Mouse (Mus musculus) lung, adult 2 months (tissue): ENCODE results near the gene Fuz. TPM values are rescaled to one million over a fixed set of nuclear protein-coding genes. Genes with fewer than 3 reads are reported as not detected.

ENCODE experiments used
- DNase-seq: peaks from one replicate; pipeline ENCODE4 v3.0.0; 2022
- H3K4me1 ChIP-seq: fragments of 200-500 bp; 2 replicates; pipeline ENCODE4 v1.6.1; 2011; ENCODE audit warnings: low read length; ENCODE audit not compliant: control insufficient read depth, insufficient read depth
- H3K4me3 ChIP-seq: fragments of 200-500 bp; replicated peaks from 2 replicates; pipeline ENCODE3; 2011; ENCODE audit warnings: low read depth, mild to moderate bottlenecking, control low read depth, low read length; ENCODE audit errors: extremely low read depth
- CTCF ChIP-seq: fragments of 200-500 bp; IDR thresholded peaks from 2 replicates; pipeline ENCODE4 v1.5.1; 2011; ENCODE audit warnings: mild to moderate bottlenecking, low read length, control low read depth; ENCODE audit not compliant: insufficient read depth
- POLR2A ChIP-seq: fragments of 200-500 bp; IDR thresholded peaks from 2 replicates; pipeline ENCODE4 v1.6.1; 2011; ENCODE audit warnings: low read depth, mild to moderate bottlenecking, control low read depth, low read length, borderline replicate concordance; ENCODE audit errors: extremely low read depth
- WGBS: fragments of 180-500 bp; shearing (Covaris S2); methylation state at CpG from one replicate; pipeline ENCODE4 v1.1.7; 2018; 5-methylcytosine and 5-hydroxymethylcytosine counted together
- polyA plus RNA-seq: library from polyadenylated mRNA; depleted of rRNA; stranded (reverse); fragments of >200 nt; gene quantifications from 2 replicates; pipeline ENCODE4 v1.2.3, GENCODE M21; 2012; rRNA removed

Fuz gene
- 77.8 and 82.1 TPM in 2 replicates for polyA plus RNA-seq

DNA sequence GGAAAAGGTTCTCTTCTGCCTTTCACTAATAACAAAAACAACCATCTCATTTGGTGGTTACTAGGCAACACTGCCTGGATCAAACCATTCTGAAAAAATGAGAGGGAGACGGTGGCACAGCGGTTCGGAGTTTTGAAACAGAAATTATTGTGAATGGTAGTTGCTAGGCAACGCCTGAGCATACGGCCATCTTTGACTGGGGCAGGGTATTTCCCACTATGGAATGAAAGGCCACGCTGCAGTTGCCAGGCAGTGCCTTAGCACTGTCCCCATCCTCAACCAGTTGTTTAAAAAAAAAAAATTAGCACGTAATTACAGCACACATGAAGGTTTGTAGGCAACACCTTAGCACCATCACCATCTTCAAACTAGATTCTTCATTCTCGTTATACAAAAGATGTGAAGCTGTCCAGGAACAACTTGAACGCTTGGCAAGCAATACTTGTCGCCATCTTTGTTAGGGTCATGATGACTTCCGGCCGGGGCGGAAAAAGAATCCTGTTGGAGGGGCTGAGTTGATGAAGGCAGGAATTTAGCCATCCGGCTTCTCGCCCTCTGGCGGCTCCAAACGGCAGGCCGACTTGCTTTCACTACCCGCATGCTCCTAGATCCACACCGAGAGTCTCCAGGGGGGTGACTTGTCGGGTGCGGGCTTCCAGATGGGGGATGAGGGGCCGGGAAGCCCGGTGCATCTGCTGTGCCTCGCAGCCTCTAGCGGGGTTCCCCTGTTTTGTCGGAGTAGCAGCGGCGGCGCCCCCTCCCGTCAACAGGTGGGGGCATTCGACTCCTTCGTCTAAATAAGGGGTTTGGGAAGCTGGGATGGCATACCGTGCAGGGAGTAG, at the start of gene Fuz:
Gene Fuz (plus strand): TSS at position 487 of the 842 bp plus-strand sequence.
- H3K4me1 ChIP-seq: peaks cover 10% of the 10 kb centered on the region
- peak within 1 kb of the TSS; percentile 71 for H3K4me3 ChIP-seq
- WGBS: under 1% methylated on average over 34 of the region's 34 CpGs

DNA sequence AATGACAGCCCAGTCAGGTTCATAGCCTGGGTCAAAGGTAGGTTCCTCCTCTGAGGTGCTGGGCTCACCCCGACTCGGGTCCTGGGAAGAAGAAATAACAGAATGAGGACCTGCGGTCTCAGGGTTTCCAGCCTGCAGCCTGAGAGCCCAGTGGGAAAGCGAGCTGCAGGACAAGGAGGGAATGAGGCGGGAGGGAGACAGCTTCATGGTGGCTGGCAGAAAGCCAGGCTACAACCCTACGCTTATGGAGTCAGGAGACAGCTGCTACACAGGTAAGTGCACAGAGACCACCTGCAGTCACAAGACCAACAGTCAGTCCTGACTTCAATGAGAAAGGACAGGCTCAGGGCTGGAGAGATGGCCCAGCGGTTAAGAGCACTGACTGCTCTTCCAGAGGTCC, 49.1 kb upstream of the Fuz start:
- no peak for TF ChIP-seq POLR2A
- no peak for TF ChIP-seq CTCF
- Histone ChIP-seq H3K4me3 (no peak overlapping the region), H3K4me1 (peaks cover 11% of the 10 kb centered on the region)
- DNase-seq: no peak
- WGBS: 90% methylated on average over 7 of the region's 7 CpGs

More for the DNA sequence above, at the start of gene Fuz:
- peak; percentile 63 for TF ChIP-seq CTCF
- TF ChIP-seq POLR2A: peak; percentile 66; the same call in 1 of the 2 replicates
- peak; percentile 87 for DNase-seq

DNA sequence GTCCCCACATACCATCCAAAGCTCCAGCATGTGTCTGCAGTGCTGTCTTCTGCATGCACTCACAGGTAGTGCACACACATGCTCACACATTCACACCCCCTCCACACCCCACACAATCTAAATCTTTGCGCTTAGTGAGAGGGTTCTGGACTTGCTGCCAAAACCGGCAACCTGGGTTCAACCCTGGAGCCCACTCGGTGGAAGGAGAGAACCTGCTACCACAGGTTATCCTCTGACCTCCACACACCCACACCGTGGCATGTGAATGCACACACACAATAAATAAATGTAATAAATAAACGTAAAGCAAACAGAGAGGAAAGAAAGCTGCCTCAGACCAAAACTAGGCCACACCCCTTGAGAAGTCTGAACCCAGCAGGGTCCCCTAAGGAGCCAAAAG, 48.1 kb upstream of the Fuz start:
- no peak for TF ChIP-seq POLR2A
- 67% methylated on average over 5 of the region's 5 CpGs for WGBS

DNA sequence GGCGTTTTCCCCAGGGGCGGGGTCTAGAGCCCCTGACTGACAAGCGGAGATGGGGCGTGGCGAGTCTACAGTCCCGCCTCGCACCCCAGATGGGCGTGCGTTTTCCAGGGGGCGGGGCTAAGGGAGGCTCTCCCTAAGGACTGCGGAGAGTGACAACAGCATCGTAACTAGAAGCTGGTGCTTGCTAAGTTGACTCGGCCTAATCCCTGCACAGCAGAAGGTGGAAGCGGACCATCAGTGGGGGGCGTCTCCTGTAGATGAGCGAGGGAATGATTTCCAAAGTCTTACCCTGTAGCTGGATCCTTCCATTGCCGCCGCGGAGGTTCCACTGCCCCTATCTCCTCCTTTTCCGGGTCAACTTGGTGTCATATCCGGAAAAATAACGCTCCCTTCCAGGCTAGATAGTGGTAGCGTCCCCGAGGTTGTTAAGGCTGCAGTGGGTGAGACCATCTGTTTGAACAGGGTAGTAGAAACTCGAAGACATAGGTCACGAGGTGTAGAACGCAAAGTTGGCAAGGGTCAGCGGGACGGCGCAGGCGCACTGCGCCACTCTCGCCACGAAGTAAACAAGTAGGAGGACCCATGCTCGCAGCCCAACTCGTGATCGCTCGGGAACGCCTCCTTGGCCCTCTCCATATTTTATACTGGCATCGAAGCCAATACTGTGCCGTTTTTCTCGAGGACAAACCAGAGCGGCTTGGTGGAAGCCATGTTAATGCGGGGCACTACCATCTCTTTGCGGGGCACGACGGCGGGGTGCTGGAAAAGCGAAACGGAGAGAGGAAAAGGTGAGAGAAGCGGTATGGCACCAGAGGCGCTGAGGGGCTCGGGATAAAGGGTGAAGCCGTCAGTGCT, 47.1 kb upstream of the Fuz start, which contains the start of the genes Akt1s1 and Tbc1d17:
Gene Akt1s1 (plus strand): TSS at position 431 of the 855 bp plus-strand sequence.
Gene Tbc1d17 (minus strand): TSS at position 519 of the 855 bp plus-strand sequence.
- TF ChIP-seq POLR2A: peak; percentile 92; the same call in 1 of the 2 replicates
- no peak for TF ChIP-seq CTCF
- WGBS: under 1% methylated on average over 54 of the region's 54 CpGs
- DNase-seq: peak; percentile 99
- H3K4me3 ChIP-seq: peak within 1 kb of the TSS; percentile 93
- H3K4me1 ChIP-seq: peaks cover 11% of the 10 kb centered on the region

More for the DNA sequence above, 48.1 kb upstream of the Fuz start:
- no peak for DNase-seq
- Histone ChIP-seq H3K4me1 (peaks cover 11% of the 10 kb centered on the region), H3K4me3 (no peak overlapping the region)

DNA sequence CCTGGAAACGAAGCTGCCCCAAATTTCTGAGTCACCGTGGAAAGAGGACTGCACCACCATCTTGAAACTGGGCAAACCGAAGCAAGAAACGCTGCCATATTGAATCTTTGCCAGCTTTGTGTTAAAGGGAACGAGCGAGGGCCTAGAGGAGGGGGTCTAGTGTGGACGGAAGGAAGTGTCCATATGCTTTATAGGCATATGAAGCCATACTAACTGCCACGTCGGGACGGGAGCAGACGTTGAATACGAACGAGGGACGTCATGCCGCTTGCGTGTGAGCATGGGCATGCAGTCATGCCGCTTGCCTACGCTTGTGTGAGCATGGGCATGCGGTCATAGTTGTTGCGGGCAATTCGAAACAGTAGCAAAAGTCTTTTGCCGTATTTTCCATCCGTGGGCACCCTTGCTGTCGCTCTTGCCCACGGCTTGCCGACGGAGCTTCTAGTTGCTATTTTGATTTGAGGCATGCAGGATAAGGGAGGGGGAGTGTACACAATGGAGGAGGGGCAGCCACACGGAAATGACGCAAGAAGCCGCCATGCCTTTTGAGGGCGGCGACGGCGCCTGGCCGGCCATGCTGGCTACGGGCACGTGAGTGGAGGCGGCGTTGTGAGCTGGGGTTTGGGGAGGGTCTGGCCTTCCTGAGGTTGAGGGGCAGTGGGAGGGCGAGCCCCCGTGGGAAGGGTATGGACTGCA, 46.3 kb upstream of the Fuz start:
- TF ChIP-seq CTCF (no peak), POLR2A (peak; percentile 60; the same call in 1 of the 2 replicates)
- Histone ChIP-seq H3K4me1 (peaks cover 11% of the 10 kb centered on the region), H3K4me3 (peak overlapping the region; percentile 87)
- DNase-seq: peak; percentile 91
- under 1% methylated on average over 41 of the region's 41 CpGs for WGBS

DNA sequence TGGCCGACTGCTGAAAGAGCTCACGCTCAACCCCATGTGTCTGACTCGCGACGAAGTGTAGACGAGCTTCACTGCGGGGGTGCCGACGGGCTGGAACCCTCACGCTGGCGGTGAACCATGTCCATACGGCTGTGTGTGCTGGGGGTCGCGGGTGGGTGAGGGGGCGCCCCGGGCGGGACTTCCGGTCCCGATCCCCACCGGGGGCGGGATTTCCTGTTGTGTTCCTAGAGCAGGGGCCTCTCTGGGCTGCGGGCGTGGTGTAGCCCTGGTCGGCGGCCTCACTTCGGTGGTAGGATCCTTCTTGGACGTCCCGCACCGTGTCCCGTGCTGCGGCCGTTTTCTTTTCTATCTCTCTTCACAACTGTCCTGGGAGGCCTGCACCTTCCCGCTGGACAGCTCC, 45.7 kb upstream of the Fuz start:
- WGBS: under 1% methylated on average over 33 of the region's 33 CpGs
- DNase-seq: peak; percentile 80
- peaks cover 13% of the 10 kb centered on the region for H3K4me1 ChIP-seq
- TF ChIP-seq POLR2A (peak; percentile 76; the same call in 1 of the 2 replicates), CTCF (no peak)
- peak overlapping the region; percentile 87 for H3K4me3 ChIP-seq

DNA sequence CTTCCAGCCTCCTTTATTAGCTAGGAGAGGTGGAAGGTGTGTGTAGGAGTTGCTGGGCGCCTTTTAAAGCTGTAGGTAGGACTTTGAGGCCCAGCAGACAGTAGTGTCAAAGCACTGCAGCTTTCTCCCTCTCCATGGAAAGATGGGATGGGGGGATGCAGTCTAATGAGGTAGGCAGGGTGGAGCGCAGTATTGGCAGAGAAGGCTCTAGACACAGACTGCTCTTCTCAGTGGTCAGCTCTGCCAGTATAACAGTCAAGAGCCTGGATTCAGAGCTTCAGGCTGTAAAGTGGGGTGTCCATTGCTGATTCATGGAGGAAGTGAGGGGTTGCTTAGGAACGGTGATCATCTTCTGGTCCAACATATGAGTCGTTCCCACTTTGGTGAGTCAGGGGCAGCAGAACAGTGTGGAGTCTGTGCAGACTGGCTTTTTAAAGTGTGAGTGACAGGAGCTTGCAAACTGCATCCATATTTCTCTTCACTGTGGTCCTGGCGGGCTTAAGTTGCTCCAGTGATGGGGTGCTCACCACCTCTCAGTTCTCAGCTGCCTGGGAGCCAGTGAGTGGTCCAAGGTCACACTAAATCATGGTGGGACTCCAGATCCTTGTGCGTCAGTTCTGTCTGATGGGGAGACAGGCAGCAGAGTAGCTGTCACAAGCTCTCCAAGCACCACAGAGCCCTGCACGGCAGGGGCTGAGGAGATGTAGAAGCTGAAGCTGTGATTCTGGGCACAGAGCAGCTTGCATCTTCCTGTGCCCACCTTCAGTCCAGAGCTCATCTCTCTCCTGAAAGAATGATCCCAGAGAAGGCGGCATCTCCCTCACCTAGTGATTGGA, 44.9 kb upstream of the Fuz start:
- Histone ChIP-seq H3K4me1 (peaks cover 15% of the 10 kb centered on the region), H3K4me3 (no peak overlapping the region)
- TF ChIP-seq POLR2A: no peak
- no peak for TF ChIP-seq CTCF
- DNase-seq: no peak
- 64% methylated on average over 8 of the region's 8 CpGs for WGBS

DNA sequence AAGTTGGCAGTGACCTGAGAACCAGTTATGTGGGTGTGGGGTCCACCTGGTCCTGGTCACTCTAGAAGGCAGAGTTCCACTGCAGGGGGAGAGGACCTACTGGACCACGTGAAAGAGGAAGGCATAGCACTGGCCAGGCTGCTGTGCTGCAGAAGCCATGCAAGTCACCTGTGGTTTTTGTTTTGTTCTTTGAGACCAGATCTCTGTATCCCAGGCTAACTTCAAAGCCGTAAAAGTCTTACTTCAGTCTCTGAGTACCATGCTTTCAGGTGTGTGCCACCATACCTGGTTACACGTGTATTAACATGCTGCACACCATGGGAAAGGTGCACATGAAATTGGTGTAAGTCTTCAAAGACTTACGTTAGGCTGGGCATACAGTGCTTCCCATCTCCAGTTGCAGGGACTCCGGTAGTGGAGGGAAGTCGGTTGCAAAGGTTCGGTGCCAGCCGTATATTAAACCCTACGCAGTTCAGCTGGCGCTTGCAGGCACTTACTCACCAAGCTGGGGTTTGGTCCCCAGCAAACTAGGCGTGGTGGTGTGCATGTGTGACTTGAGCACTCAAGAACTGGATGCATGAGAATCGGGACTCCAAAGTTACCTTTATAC, 44.1 kb upstream of the Fuz start:
- H3K4me1 ChIP-seq: peaks cover 15% of the 10 kb centered on the region
- WGBS: 92% methylated on average over 12 of the region's 12 CpGs
- H3K4me3 ChIP-seq: no peak overlapping the region
- DNase-seq: no peak
- TF ChIP-seq POLR2A (no peak), CTCF (no peak)
